Mouse (Mus musculus) cerebellum, adult 2 months (tissue): ENCODE results near the gene Wwc2.

Experiments
- CTCF ChIP-seq: fragments of 200-500 bp; IDR thresholded peaks from 2 replicates; pipeline ENCODE4 v1.5.1; 2011; ENCODE audit warnings: low read depth, mild to moderate bottlenecking, control low read depth, low read length, moderate library complexity, borderline replicate concordance; ENCODE audit not compliant: insufficient read depth
- POLR2A ChIP-seq: fragments of 200-500 bp; IDR thresholded peaks from 2 replicates; pipeline ENCODE4 v1.6.1; 2011; ENCODE audit warnings: low read length, control low read depth, borderline replicate concordance; ENCODE audit not compliant: insufficient read depth

GRCm38 (mm10) chr8:47878516-47878915, 112.2 kb downstream of the Wwc2 start:
- TF ChIP-seq CTCF (no peak), POLR2A (no peak)
